Mouse (Mus musculus) limb, embryonic 15.5 days (tissue): ENCODE data around the gene Tatdn3. TPM values are rescaled to one million over a fixed set of nuclear protein-coding genes. Genes with fewer than 3 reads are reported as not detected.

Experiments used
- ATAC-seq: fragments of 200-750 bp; cut with Nextera tagmentation; 2 replicates; pipeline ENCODE4 v1.8.0; 2017; ENCODE audit warnings: low read depth, moderate TSS enrichment; ENCODE audit not compliant: insufficient number of reproducible peaks, low FRiP score, low TSS enrichment
- H3K27ac ChIP-seq: fragments of 300-500 bp; sonication (generic); 2 replicates; pipeline ENCODE4 v1.5.1; 2015; ENCODE audit warnings: moderate library complexity, mild to moderate bottlenecking, inconsistent platforms
- H3K27me3 ChIP-seq: fragments of 300-500 bp; sonication (generic); 2 replicates; pipeline ENCODE4 v1.6.1; 2015; ENCODE audit warnings: inconsistent platforms
- H3K36me3 ChIP-seq: fragments of 300-500 bp; sonication (generic); 2 replicates; pipeline ENCODE4 v1.6.1; 2015; ENCODE audit warnings: inconsistent platforms
- H3K4me1 ChIP-seq: fragments of 300-500 bp; sonication (generic); 2 replicates; pipeline ENCODE4 v1.6.1; 2015; ENCODE audit warnings: inconsistent platforms
- H3K4me2 ChIP-seq: fragments of 300-500 bp; sonication (generic); 2 replicates; pipeline ENCODE4 v1.6.1; 2015; ENCODE audit warnings: mild to moderate bottlenecking, inconsistent platforms
- H3K4me3 ChIP-seq: fragments of 300-500 bp; sonication (generic); 2 replicates; pipeline ENCODE4 v1.5.1; 2015; ENCODE audit warnings: mild to moderate bottlenecking, inconsistent platforms
- H3K9ac ChIP-seq: fragments of 300-500 bp; sonication (generic); 2 replicates; pipeline ENCODE4 v1.6.1; 2015; ENCODE audit warnings: inconsistent platforms
- H3K9me3 ChIP-seq: fragments of 300-500 bp; sonication (generic); 2 replicates; pipeline ENCODE4 v1.6.1; 2016; ENCODE audit warnings: inconsistent platforms
- WGBS: fragments of 180-500 bp; shearing (Covaris S2); methylation state at CpG from one replicate; pipeline ENCODE4 v1.1.7; 2015; 5-methylcytosine and 5-hydroxymethylcytosine counted together
- polyA plus RNA-seq: library from polyadenylated mRNA; unstranded; fragments of >200 nt; fragmentation: Nextera tagmentation; extraction: Ambion mirVana; gene quantifications from 2 replicates; pipeline ENCODE4 v1.2.1, GENCODE M21; 2015

Tatdn3 gene
- 12.6 and 14.2 TPM in 2 replicates for polyA plus RNA-seq

DNA sequence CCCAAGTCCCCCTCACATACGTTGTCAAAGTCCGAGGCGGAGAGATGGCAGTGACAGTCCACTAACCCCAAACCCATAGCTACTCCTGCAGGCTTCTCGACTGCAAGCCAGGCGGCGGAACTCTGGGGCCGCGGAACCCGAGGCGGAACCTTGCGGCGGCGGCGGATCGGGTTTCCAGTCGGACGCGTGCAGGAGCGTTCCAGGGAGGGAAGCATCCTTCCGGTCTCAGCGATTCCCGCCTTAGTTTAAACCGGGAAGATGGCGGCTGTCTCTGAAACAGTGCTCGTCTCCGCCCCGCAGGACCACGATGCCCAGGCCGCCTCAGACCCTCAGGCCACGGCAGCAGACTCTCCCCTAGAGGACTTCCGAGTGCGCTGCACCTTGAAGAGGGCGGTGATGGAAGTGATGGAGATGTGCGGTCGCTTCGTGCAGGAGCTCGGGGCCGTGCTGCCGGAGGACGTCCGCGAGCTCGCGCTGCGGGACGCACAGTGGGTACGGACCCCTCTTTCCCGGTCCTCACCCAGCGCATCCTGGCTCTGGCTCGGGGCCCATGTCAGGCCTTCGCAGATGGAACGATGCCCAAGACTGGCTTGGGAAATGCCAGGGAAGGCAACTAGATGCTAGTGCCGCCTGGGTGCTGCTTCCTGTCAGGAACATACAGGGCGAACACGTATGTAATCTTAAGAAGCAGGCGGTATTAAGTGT lies at the start of gene Tatdn3, which contains the start of gene Nsl1:
TSS of gene Tatdn3 (minus strand) at position 152 of the 705 bp plus-strand sequence.
TSS of gene Nsl1 (plus strand) at position 232 of the 705 bp plus-strand sequence.
- Histone ChIP-seq H3K9me3 (no peaks in the 10 kb centered on the region), H3K36me3 (peaks cover 20% of the 10 kb centered on the region; the same call in 1 of the 2 replicates), H3K4me3 (peak within 1 kb of the TSS; percentile 83), H3K4me1 (peaks cover 16% of the 10 kb centered on the region), H3K27ac (peak within 1 kb of the TSS; percentile 51), H3K27me3 (no peaks in the 10 kb centered on the region), H3K4me2 (peak within 1 kb of the TSS; percentile 77), H3K9ac (peak within 1 kb of the TSS; percentile 74)
- peak; percentile 82 for ATAC-seq
- under 1% methylated on average over 56 of the region's 56 CpGs for WGBS

DNA sequence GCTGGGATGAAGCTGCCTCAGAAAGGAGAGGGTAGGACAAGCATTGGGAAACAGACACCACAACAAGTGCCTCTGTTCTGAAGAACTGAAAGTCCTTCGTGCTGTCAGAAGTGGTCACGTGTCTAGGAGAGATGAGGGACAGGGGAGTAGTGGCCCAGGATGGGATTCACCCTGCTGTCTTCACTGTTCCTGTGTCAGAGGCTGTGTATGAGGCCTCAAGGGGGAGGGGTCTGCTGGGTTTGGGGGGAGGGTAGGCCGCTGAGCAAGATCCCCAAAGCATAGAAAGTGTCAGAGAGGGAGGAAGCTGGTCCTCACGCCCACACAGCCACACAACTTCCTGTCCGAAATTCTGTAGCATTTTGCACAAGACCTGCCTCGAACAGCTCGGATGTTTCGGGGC lies 48.4 kb upstream of the Tatdn3 start:
- Histone ChIP-seq H3K9me3 (no peaks in the 10 kb centered on the region), H3K27ac (no peak overlapping the region), H3K27me3 (no peaks in the 10 kb centered on the region), H3K4me2 (no peak overlapping the region), H3K4me1 (no peaks in the 10 kb centered on the region), H3K4me3 (no peak overlapping the region), H3K36me3 (no peaks in the 10 kb centered on the region), H3K9ac (no peak overlapping the region)
- no peak for ATAC-seq
- WGBS: 56% methylated on average over 8 of the region's 8 CpGs

DNA sequence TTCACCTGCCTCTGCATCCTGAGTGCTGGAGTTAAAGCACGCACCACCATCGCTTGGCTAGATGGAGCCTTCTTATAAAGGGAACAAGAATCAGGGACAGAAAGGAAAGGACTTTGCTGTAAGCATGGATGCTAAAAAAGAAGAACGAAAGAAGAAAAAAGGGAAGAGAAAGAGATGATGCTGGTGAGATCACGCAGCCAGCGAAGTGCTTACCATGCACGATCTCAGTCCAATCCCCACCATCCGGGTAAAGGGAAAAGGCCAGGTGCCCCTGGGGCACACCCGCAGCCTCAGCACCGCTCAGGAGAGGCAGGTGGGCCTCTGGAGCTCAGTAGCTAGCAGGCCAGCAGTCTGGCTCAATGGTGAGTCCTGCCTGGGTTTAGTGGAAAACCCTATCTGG lies 47.2 kb upstream of the Tatdn3 start:
- Histone ChIP-seq H3K4me3 (no peak overlapping the region), H3K9me3 (no peaks in the 10 kb centered on the region), H3K4me2 (no peak overlapping the region), H3K4me1 (no peaks in the 10 kb centered on the region), H3K9ac (no peak overlapping the region), H3K27me3 (no peaks in the 10 kb centered on the region), H3K27ac (no peak overlapping the region), H3K36me3 (no peaks in the 10 kb centered on the region)
- WGBS: 86% methylated on average over 9 of the region's 9 CpGs
- ATAC-seq: no peak

DNA sequence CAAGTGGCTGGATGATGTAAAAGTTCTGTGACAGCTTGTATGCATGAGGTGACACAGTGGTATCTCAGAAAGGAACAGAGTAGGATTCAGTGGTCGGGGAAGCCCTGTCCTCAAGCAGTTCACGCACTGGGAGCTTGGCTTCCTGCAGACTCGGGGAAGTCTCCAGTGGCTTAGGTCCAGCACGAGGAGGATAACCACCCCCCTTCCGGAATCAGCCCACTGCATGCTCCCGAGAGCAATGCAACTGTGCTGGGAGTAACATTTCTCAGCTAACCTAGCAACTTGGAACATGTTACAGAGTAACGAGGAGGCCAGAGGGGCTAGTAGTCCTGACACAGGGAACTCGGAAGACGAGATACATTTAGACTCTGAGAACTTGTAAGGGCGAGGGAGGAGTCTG lies 44.6 kb upstream of the Tatdn3 start:
- no peak for ATAC-seq
- no peak overlapping the region for H3K4me3 ChIP-seq
- no peak overlapping the region for H3K27ac ChIP-seq
- 58% methylated on average over 10 of the region's 10 CpGs for WGBS
- no peaks in the 10 kb centered on the region for H3K9me3 ChIP-seq
- no peaks in the 10 kb centered on the region for H3K27me3 ChIP-seq
- H3K4me2 ChIP-seq: no peak overlapping the region
- H3K9ac ChIP-seq: no peak overlapping the region
- H3K36me3 ChIP-seq: no peaks in the 10 kb centered on the region
- H3K4me1 ChIP-seq: no peaks in the 10 kb centered on the region

DNA sequence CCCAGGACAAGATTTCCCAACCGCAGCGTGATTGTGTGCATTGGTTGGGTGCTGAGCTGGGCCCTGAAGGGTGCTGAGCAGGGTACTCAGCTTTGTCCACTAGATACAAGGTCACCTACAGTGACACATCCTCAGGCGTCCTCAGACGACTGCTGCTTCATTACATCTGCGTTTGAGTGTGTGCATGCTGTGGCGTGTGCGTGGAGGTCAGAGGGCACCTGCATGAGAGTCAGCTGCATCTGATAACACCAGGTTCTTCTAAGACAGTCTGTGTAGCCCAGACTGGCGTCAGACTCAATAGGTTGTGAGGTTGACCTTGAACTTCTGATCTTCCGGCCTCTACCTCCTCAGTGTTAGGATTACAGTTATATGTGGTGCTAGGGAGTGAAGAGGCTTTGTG lies 42.5 kb upstream of the Tatdn3 start:
- H3K4me1 ChIP-seq: no peaks in the 10 kb centered on the region
- no peak for ATAC-seq
- 78% methylated on average over 9 of the region's 9 CpGs for WGBS

DNA sequence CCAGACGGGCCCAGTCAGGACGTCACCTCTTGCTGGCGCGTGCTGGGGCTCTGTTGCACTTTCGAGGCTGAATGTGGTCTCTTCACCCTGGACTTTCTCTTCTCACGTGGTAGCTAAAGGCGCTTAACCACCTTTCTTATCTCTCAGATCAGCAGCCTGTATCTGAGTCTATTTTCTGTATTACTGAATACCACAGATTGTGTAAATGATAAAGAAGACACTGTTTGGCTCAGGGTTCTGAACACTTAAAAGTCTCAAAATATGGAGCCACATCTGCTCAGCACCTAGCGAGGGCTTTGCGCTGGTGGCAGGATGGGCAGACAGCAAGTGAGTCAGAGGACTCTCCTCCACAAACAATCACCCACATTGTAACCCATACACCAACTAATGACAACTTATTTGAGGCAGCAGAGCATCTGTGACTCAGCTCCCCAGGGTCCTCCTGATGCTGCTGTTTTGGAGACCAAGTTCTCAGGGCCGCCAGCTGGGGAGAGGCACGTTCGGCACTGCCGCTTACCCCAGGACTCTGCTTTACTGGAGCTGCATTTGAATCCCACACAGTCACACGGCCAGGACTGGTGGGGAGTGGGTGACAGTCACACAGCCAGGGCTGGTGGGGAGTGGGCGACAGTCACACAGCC lies 40.1 kb upstream of the Tatdn3 start:
- Histone ChIP-seq H3K9ac (no peak overlapping the region), H3K4me3 (no peak overlapping the region), H3K27ac (no peak overlapping the region), H3K4me1 (peaks cover 16% of the 10 kb centered on the region), H3K36me3 (no peaks in the 10 kb centered on the region), H3K9me3 (no peaks in the 10 kb centered on the region), H3K27me3 (peaks cover 8% of the 10 kb centered on the region; the same call in 1 of the 2 replicates), H3K4me2 (no peak overlapping the region)
- ATAC-seq: no peak
- 72% methylated on average over 15 of the region's 15 CpGs for WGBS

More for the DNA sequence above, 42.5 kb upstream of the Tatdn3 start:
- no peaks in the 10 kb centered on the region for H3K27me3 ChIP-seq
- no peaks in the 10 kb centered on the region for H3K9me3 ChIP-seq
- H3K27ac ChIP-seq: no peak overlapping the region
- no peak overlapping the region for H3K9ac ChIP-seq
- H3K4me2 ChIP-seq: no peak overlapping the region
- no peaks in the 10 kb centered on the region for H3K36me3 ChIP-seq
- no peak overlapping the region for H3K4me3 ChIP-seq

DNA sequence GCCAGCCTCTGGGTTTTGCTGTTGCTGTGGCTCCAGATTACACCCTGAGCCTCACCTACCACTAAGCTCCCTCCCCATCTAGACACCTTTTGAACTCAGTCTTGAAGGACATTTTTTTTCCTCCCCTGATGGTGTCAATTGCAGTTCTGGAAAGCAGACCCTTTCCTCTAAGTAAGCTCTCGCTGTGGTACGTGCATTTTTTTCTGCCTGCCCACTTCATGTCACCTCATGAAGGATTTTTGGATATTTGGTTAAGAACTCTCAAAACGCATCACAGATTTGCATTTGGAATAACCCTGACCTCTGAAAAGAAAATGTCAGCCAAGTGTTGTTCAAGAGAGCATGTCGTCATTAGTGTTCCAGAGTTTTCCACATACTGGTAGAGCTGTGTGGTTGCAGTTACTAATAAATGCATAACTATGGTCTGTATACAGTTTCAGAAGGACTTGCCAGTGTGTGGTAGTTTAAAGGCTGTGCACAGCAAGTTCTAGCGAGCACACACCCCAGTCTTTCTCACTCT lies 37.1 kb upstream of the Tatdn3 start:
- Histone ChIP-seq H3K4me1 (peaks cover 27% of the 10 kb centered on the region), H3K9ac (no peak overlapping the region), H3K27me3 (peaks cover 8% of the 10 kb centered on the region; the same call in 1 of the 2 replicates), H3K4me3 (no peak overlapping the region), H3K27ac (no peak overlapping the region), H3K9me3 (no peaks in the 10 kb centered on the region), H3K4me2 (0 out of 2 replicates have a peak overlapping the region, but pooled peaks have one; percentile 1), H3K36me3 (no peaks in the 10 kb centered on the region)
- WGBS: 45% methylated on average over 5 of the region's 5 CpGs
- no peak for ATAC-seq

DNA sequence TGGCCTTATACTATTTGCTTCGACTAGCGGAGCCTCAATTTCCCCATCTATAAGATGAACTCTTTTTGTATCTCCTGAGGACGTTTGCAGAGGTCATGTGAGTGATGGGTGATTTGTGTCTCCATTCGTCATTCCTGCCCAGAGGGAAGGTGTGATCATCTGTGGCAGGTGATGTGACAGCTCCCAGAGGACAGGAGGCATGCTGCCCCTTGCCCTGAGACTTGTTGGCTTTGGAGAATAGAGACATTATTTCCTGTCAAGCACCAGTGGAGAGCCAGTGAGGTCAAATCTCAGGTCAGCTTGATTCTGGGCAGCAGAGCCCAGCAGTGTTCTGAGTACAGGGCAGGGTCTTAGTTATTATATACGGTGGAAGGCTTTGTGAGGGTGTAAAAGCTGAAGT lies 36.4 kb upstream of the Tatdn3 start:
- Histone ChIP-seq H3K9me3 (no peaks in the 10 kb centered on the region), H3K4me3 (peak overlapping the region; percentile 65), H3K36me3 (no peaks in the 10 kb centered on the region), H3K27me3 (peaks cover 8% of the 10 kb centered on the region; the same call in 1 of the 2 replicates), H3K4me1 (peaks cover 27% of the 10 kb centered on the region), H3K9ac (no peak overlapping the region), H3K4me2 (peak overlapping the region; percentile 99), H3K27ac (no peak overlapping the region)
- 35% methylated on average over 5 of the region's 5 CpGs for WGBS
- ATAC-seq: no peak

DNA sequence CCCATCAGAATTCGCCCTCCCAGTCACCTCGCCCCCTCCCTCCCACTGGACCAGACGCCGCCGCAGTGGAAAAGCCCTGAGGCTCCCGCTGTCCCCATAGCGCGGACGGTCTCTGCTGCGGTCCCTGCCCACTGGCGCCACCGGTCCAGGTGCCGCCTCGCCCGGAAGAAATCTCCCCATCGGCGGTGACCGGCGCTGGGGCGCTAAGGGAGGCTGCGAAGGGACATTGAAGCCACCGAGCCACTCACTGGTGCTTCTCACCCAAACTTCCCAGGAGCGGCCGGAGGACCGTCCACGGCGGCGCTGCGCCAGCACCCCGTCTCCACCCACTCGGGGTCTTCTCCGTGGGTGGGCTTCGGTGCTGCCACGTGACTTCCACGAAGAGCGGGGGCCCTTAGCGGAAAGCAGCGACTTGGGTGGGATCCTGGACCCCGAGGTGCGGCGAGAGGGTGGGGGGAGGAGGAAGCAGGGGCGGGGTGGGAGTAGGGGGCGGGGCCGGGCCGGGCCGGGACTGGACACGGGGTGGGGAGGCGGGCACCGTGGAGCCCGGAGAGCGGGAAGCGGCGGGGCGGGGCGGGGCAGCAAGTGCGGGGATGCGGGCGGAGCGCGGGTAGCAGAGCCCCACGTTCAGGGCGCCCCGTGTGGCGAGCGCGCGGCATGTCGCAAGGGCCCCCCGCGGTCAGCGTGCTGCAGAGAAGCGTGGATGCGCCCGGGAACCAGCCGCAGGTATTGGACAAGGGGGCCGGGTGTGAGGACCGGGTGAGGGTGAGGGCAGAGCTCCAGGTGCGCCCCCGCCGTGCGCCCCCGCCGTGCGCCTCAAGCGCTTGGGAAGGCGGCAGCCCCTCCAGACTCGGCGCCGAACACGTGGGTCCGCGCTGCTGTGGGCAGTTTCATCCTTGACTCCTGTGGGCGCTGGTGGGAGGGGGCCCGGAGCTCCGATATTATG lies 35.3 kb upstream of the Tatdn3 start, which contains the start of gene Batf3:
TSS of gene Batf3 (plus strand) at position 46 of the 946 bp plus-strand sequence.
- Histone ChIP-seq H3K4me3 (peak within 1 kb of the TSS; percentile 65), H3K9me3 (no peaks in the 10 kb centered on the region), H3K27ac (peak within 1 kb of the TSS; percentile 81), H3K4me2 (peak within 1 kb of the TSS; percentile 99), H3K27me3 (peaks cover 8% of the 10 kb centered on the region; the same call in 1 of the 2 replicates), H3K9ac (peak within 1 kb of the TSS; percentile 48), H3K4me1 (peaks cover 27% of the 10 kb centered on the region), H3K36me3 (no peaks in the 10 kb centered on the region)
- WGBS: under 1% methylated on average over 70 of the region's 95 CpGs
- peak; percentile 68; the same call in 1 of the 2 replicates for ATAC-seq

DNA sequence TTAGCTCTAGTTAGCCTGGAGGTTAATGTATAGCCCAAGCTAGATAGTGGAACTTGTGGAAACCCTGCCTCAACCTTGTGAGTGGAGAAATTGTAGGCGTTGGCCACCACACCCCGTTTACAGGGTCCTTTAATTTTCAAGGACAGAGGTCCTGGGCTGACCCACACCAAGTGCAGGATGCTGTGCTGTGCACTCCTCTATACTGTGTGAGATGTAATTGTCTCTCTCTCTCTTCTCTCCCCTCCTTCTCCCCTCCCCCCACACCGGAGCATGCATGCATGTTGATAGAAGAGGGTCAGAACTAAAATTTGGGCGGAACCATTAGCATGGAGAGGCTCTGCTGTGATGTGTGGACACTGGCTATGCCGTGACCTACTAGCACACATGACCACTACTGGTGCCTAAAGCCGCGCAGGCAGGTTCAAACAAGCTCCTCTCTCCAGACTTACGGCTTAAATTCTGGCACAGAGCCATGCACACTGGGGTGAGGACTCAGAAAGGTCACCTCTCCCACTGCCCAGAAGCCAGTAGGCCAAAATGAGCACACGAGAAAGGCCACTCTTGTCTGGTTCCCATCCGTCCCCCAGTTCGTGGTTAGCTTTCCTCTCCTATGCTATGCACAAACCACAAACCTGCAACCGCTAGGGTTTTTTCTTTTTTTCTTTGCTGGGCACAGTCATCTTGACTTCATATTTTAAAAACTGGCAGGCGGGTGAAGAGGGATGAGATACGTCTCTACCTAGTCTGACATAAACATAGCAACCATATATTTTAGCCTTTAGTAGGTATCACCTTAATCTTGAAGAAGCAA lies 34.3 kb upstream of the Tatdn3 start:
- no peak overlapping the region; the same call in 1 of the 2 replicates for H3K27ac ChIP-seq
- WGBS: 41% methylated on average over 14 of the region's 14 CpGs
- peaks cover 8% of the 10 kb centered on the region; the same call in 1 of the 2 replicates for H3K27me3 ChIP-seq
- H3K36me3 ChIP-seq: no peaks in the 10 kb centered on the region
- no peaks in the 10 kb centered on the region for H3K9me3 ChIP-seq
- H3K4me2 ChIP-seq: peak overlapping the region; percentile 99
- peak overlapping the region; percentile 65 for H3K4me3 ChIP-seq
- H3K9ac ChIP-seq: no peak overlapping the region
- peaks cover 27% of the 10 kb centered on the region for H3K4me1 ChIP-seq
- ATAC-seq: 0 out of 2 replicates have a peak, but pooled peaks have one; percentile 33
